Mouse (Mus musculus): Measurements from ENCODE around the gene Cmip. TPM values are rescaled to one million over a fixed set of nuclear protein-coding genes. Genes with fewer than 3 reads are reported as not detected.
"Not testable (repeated sequence)": the region's sequence is repeated elsewhere in the genome, so short reads cannot be mapped to it uniquely, and the experiment has no call there.

The Cmip gene
- polyA plus RNA-seq, 1 experiment from 2014 or later, result 47.1 TPM

DNA sequence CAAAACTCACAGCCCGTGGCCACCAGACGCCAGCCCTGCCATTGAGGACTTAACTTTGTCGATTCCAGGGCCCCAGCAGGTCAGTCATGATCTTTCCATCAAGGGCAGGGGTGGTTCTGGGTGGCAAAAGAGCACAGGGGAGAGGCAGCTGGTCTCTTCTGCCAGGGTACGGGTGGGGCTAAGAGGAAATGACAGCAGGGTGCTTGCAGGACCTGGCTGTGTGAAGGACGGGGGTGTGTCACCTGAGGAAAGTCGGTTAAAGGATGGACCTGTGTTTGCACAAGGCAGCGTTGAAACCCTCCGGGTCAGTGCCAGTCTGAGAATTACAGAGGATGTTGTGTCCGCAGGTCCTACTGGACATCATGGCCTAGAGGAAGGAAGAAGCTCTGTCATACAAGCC is 161.0 kb downstream of the Cmip start:
- WGBS, result 63% methylated on average over 9 of the region's 9 CpGs
- H3K4me2 ChIP-seq (replicated peaks; ENCODE audit: low read depth), result no peak overlapping the region
- TF ChIP-seq CTCF (IDR thresholded peaks at IDR 0.05; ENCODE audit: low read depth), result no peak

DNA sequence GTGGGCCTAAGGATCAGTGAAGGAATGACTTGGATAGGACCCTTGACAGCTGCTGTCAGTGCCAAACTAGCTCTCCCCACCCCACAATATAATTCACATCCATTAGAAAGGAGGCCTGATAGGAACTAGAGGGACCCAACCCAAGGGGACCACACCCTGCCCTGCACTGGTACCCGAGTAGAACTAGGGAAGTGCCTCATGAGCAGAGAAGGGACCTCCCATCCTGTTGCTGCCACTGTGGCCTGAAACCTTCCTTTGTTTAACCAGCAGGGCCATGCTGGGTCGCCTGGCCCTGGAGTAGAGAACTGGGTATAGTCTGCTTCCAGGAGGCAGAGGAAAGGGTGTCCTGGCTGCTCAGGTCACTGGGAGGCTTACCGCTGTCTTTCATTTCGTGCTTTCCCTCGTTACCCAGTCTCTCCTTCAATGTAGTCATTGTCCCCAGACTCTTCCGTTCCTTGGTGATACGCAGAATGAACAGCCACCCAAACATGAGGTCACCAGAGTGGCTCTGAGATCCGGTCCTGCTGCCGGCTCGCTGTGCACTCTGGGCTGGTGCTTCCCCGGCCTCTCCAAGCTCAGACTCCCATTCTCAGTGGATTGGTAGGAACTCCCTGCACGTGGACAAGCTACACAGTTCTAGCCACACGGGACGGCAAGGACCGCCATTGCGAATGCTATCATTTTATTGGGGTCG is 164.1 kb downstream of the Cmip start:
- Histone ChIP-seq H3K27me3 (replicated peaks; ENCODE audit: control insufficient read depth, insufficient read depth, low read length) (no peaks in the 10 kb centered on the region), H3K36me3 (ENCODE audit: control insufficient read depth, insufficient read depth) (peaks cover 58% of the 10 kb centered on the region), H3K4me2 (replicated peaks; ENCODE audit: low read depth) (no peak overlapping the region), H3K4me1 (replicated peaks; ENCODE audit: control insufficient read depth, insufficient read depth, low read length) (no peaks in the 10 kb centered on the region), H3K9me3 (ENCODE audit: control insufficient read depth) (no peaks in the 10 kb centered on the region), H3K9ac (ENCODE audit: low read depth, low read length) (no peak overlapping the region), H3K4me3 (ENCODE audit: low read depth, low read length) (no peak overlapping the region), H3K27ac (ENCODE audit: low read depth, low read length) (no peak overlapping the region)
- no peak for TF ChIP-seq CTCF (IDR thresholded peaks at IDR 0.05; ENCODE audit: low read depth)
- no peak for ATAC-seq
- WGBS, result 83% methylated on average over 17 of the region's 17 CpGs

More for the DNA sequence above, 161.0 kb downstream of the Cmip start:
- Histone ChIP-seq H3K4me3 (ENCODE audit: low read depth, low read length) (no peak overlapping the region), H3K9me3 (ENCODE audit: control insufficient read depth) (no peaks in the 10 kb centered on the region), H3K27me3 (replicated peaks; ENCODE audit: control insufficient read depth, insufficient read depth, low read length) (no peaks in the 10 kb centered on the region), H3K36me3 (ENCODE audit: control insufficient read depth, insufficient read depth) (peaks cover 54% of the 10 kb centered on the region), H3K27ac (ENCODE audit: low read depth, low read length) (no peak overlapping the region), H3K9ac (ENCODE audit: low read depth, low read length) (no peak overlapping the region), H3K4me1 (replicated peaks; ENCODE audit: control insufficient read depth, insufficient read depth, low read length) (no peaks in the 10 kb centered on the region)
- ATAC-seq, result no peak

DNA sequence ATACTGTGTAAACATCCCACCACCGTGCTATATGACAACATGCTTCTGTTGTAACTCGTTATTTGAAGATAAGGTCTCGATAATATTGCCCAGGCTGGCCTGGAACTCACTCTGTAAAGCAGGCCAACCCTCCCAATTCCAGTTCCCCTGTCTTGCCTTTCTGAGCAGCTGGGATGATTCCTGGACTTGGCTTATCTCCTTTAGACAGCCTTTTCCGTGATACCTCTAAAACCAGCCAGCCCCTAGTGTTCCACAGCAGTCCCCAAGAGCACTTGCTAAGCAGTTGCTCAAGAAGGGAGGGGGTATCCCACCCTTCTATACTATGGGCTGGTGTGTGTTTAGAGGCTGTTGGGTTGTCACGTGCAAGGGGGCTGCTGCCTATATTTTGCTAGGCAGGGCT is 165.0 kb downstream of the Cmip start:
- H3K27me3 ChIP-seq (replicated peaks; ENCODE audit: control insufficient read depth, insufficient read depth, low read length), result no peaks in the 10 kb centered on the region

DNA sequence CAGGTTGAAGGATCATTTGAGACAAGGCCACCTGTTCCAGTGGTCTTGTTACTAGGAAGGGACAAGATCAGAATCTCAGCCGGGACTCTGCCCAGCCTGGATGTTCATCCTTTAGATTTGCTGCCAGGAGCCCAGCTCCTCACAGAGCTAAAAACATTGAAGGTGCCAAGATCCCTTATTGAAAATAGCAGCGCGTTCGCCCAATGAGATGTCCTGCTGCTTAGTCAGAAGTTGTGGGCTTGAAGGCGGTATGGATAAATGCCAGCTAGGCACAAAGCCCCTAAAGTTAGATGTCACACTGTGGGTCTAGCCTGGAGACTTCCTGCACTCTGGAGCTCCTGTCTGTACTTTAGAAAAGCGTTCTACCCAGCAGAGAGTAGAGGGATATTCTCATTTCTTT is 165.5 kb downstream of the Cmip start:
- no peak overlapping the region for H3K4me2 ChIP-seq (replicated peaks; ENCODE audit: low read depth)
- no peaks in the 10 kb centered on the region for H3K9me3 ChIP-seq (ENCODE audit: control insufficient read depth)
- no peaks in the 10 kb centered on the region for H3K27me3 ChIP-seq (replicated peaks; ENCODE audit: control insufficient read depth, insufficient read depth, low read length)
- no peak overlapping the region for H3K27ac ChIP-seq (ENCODE audit: low read depth, low read length)
- no peak overlapping the region for H3K9ac ChIP-seq (ENCODE audit: low read depth, low read length)
- 90% methylated on average over 6 of the region's 6 CpGs for WGBS
- H3K36me3 ChIP-seq (ENCODE audit: control insufficient read depth, insufficient read depth), result peaks cover 58% of the 10 kb centered on the region
- no peak for TF ChIP-seq CTCF (IDR thresholded peaks at IDR 0.05; ENCODE audit: low read depth)
- H3K4me1 ChIP-seq (replicated peaks; ENCODE audit: control insufficient read depth, insufficient read depth, low read length), result no peaks in the 10 kb centered on the region
- no peak overlapping the region for H3K4me3 ChIP-seq (ENCODE audit: low read depth, low read length)
- no peak for ATAC-seq

More for the DNA sequence above, 165.0 kb downstream of the Cmip start:
- no peak overlapping the region for H3K27ac ChIP-seq (ENCODE audit: low read depth, low read length)
- no peak for TF ChIP-seq CTCF (IDR thresholded peaks at IDR 0.05; ENCODE audit: low read depth)
- H3K4me2 ChIP-seq (replicated peaks; ENCODE audit: low read depth), result no peak overlapping the region
- no peaks in the 10 kb centered on the region for H3K4me1 ChIP-seq (replicated peaks; ENCODE audit: control insufficient read depth, insufficient read depth, low read length)
- 47% methylated on average over 5 of the region's 5 CpGs for WGBS
- no peaks in the 10 kb centered on the region for H3K9me3 ChIP-seq (ENCODE audit: control insufficient read depth)
- H3K4me3 ChIP-seq (ENCODE audit: low read depth, low read length), result no peak overlapping the region
- ATAC-seq, result no peak
- no peak overlapping the region for H3K9ac ChIP-seq (ENCODE audit: low read depth, low read length)
- H3K36me3 ChIP-seq (ENCODE audit: control insufficient read depth, insufficient read depth), result peaks cover 58% of the 10 kb centered on the region

DNA sequence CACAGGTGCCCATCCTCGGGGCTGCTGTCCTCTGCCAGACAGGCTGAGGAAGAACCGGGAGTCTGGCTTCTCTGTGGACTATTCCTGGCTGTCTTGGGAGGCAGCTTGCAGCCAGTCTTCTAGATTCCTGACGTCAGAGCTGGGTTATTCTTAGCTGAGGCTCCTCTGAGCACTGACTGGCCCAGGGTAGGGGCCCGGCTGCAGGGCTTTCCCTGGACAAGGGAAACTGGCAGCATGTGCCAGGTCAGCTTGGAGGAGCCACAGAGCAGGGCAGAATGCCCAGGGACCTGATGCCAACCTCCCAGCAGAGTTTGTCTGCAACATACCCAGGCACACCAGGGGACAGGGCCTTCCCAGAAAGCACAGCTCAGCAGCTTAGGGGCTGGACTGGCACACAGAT is 166.2 kb downstream of the Cmip start:
- no peak for TF ChIP-seq CTCF (IDR thresholded peaks at IDR 0.05; ENCODE audit: low read depth)
- H3K4me2 ChIP-seq (replicated peaks; ENCODE audit: low read depth), result no peak overlapping the region
- no peak overlapping the region for H3K4me3 ChIP-seq (ENCODE audit: low read depth, low read length)
- H3K27me3 ChIP-seq (replicated peaks; ENCODE audit: control insufficient read depth, insufficient read depth, low read length), result no peaks in the 10 kb centered on the region
- ATAC-seq, result no peak
- no peaks in the 10 kb centered on the region for H3K9me3 ChIP-seq (ENCODE audit: control insufficient read depth)
- WGBS, result 59% methylated on average over 4 of the region's 4 CpGs
- H3K27ac ChIP-seq (ENCODE audit: low read depth, low read length), result no peak overlapping the region; the same call in 1 of the 2 replicates
- peaks cover 58% of the 10 kb centered on the region for H3K36me3 ChIP-seq (ENCODE audit: control insufficient read depth, insufficient read depth)
- no peaks in the 10 kb centered on the region for H3K4me1 ChIP-seq (replicated peaks; ENCODE audit: control insufficient read depth, insufficient read depth, low read length)
- H3K9ac ChIP-seq (ENCODE audit: low read depth, low read length), result no peak overlapping the region

DNA sequence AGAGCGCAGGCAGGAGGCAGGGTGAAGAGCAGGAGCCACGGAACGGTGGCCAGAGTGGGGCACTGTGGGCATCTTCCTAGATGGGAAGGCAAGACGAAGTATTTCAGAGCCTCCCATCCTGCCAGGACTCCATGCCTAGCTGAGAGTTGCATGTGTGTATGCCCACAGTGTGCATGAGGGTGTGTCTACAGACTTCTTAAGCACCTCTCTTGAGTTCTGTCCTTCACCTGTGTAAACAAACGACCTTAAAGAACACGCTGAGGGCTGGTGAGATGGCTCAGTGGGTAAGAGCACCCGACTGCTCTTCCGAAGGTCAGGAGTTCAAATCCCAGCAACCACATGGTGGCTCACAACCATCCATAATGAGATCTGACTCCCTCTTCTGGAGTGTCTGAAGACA is 171.0 kb downstream of the Cmip start:
- H3K9me3 ChIP-seq (ENCODE audit: control insufficient read depth); ATAC-seq; H3K27me3 ChIP-seq (replicated peaks; ENCODE audit: control insufficient read depth, insufficient read depth, low read length); H3K9ac ChIP-seq (ENCODE audit: low read depth, low read length); H3K4me1 ChIP-seq (replicated peaks; ENCODE audit: control insufficient read depth, insufficient read depth, low read length); H3K4me3 ChIP-seq (ENCODE audit: low read depth, low read length); H3K27ac ChIP-seq (ENCODE audit: low read depth, low read length); H3K4me2 ChIP-seq (replicated peaks; ENCODE audit: low read depth): not testable (repeated sequence)
- H3K36me3 ChIP-seq (ENCODE audit: control insufficient read depth, insufficient read depth), result peaks cover 82% of the 10 kb centered on the region
- 76% methylated on average over 8 of the region's 8 CpGs for WGBS
